Mouse (Mus musculus) midbrain, embryonic 15.5 days (tissue): ENCODE data around the gene Zfx. TPM values are rescaled to one million over a fixed set of nuclear protein-coding genes. Genes with fewer than 3 reads are reported as not detected.
A peak's percentile ranks its signal among the peaks of the same experiment; 100 is the strongest.

Experiments
- ATAC-seq: fragments of 200-750 bp; cut with Nextera tagmentation; replicated peaks from 2 replicates; pipeline ENCODE4 v1.8.0; 2017; ENCODE audit warnings: moderate TSS enrichment
- H3K27ac ChIP-seq: fragments of 300-500 bp; sonication (generic); 2 replicates; pipeline ENCODE4 v1.5.1; 2015; ENCODE audit warnings: mild to moderate bottlenecking, inconsistent platforms
- H3K27me3 ChIP-seq: fragments of 300-500 bp; sonication (generic); replicated peaks from 2 replicates; pipeline ENCODE4 v1.6.1; 2015; ENCODE audit warnings: inconsistent platforms
- H3K36me3 ChIP-seq: fragments of 300-500 bp; sonication (generic); replicated peaks from 2 replicates; pipeline ENCODE4 v1.6.1; 2015; ENCODE audit warnings: inconsistent platforms
- H3K4me1 ChIP-seq: fragments of 300-500 bp; sonication (generic); 2 replicates; pipeline ENCODE4 v1.6.1; 2015; ENCODE audit warnings: inconsistent platforms
- H3K4me2 ChIP-seq: fragments of 300-500 bp; sonication (generic); 2 replicates; pipeline ENCODE4 v1.6.1; 2015; ENCODE audit warnings: inconsistent platforms, mild to moderate bottlenecking, moderate library complexity
- H3K4me3 ChIP-seq: fragments of 300-500 bp; sonication (generic); 2 replicates; pipeline ENCODE4 v1.5.1; 2015; ENCODE audit warnings: mild to moderate bottlenecking, inconsistent platforms
- H3K9ac ChIP-seq: fragments of 300-500 bp; sonication (generic); 2 replicates; pipeline ENCODE4 v1.6.1; 2015; ENCODE audit warnings: mild to moderate bottlenecking, inconsistent platforms
- H3K9me3 ChIP-seq: fragments of 300-500 bp; sonication (generic); 2 replicates; pipeline ENCODE4 v1.6.1; 2016; ENCODE audit warnings: inconsistent platforms
- WGBS: fragments of 180-500 bp; shearing (Covaris S2); methylation state at CpG from one replicate; pipeline ENCODE4 v1.1.7; 2015; ENCODE audit warnings: mixed read lengths; 5-methylcytosine and 5-hydroxymethylcytosine counted together
- polyA plus RNA-seq: library from polyadenylated mRNA; unstranded; fragments of >200 nt; fragmentation: Nextera tagmentation; extraction: Ambion mirVana; gene quantifications from 2 replicates; pipeline ENCODE4 v1.2.1, GENCODE M21; 2015

Gene Zfx
- polyA plus RNA-seq, 1 experiment from 2014 or later: 26.5 TPM

- Histone ChIP-seq H3K9me3 (no peaks in the 10 kb centered on the region), H3K27me3 (peaks cover 38% of the 10 kb centered on the region), H3K27ac (peak overlapping the region; percentile 99), H3K4me1 (peaks cover 8% of the 10 kb centered on the region), H3K9ac (peak overlapping the region; percentile 79), H3K4me2 (peak overlapping the region; percentile 65), H3K4me3 (peak overlapping the region; percentile 59), H3K36me3 (no peaks in the 10 kb centered on the region)
- ATAC-seq: peak; percentile 77; the same call in 1 of the 2 replicates
- 12% methylated on average over 48 of the region's 53 CpGs for WGBS
Measured at GRCm38 (mm10) chrX:94122709-94123058, 818 bp downstream of the Zfx start.

- Histone ChIP-seq H3K27ac (peak overlapping the region; percentile 99), H3K36me3 (no peaks in the 10 kb centered on the region), H3K4me2 (peak overlapping the region; percentile 65), H3K27me3 (peaks cover 36% of the 10 kb centered on the region), H3K4me3 (peak overlapping the region; percentile 59), H3K9ac (peak overlapping the region; percentile 79), H3K4me1 (peaks cover 8% of the 10 kb centered on the region), H3K9me3 (no peaks in the 10 kb centered on the region)
- peak; percentile 92 for ATAC-seq
- 20% methylated on average over 53 of the region's 65 CpGs for WGBS
Measured at GRCm38 (mm10) chrX:94121866-94122708, 1.4 kb downstream of the Zfx start.

- ATAC-seq: no peak
- H3K9ac ChIP-seq: peak overlapping the region; percentile 79
- H3K36me3 ChIP-seq: no peaks in the 10 kb centered on the region
- H3K4me1 ChIP-seq: peaks cover 8% of the 10 kb centered on the region
- 21% methylated on average over 24 of the region's 24 CpGs for WGBS
- H3K4me3 ChIP-seq: peak overlapping the region; percentile 59
- H3K27ac ChIP-seq: peak overlapping the region; percentile 99
- H3K4me2 ChIP-seq: peak overlapping the region; percentile 65
- H3K27me3 ChIP-seq: peaks cover 35% of the 10 kb centered on the region
- H3K9me3 ChIP-seq: no peaks in the 10 kb centered on the region
Measured at GRCm38 (mm10) chrX:94121161-94121856, 2.2 kb downstream of the Zfx start.

GRCm38 (mm10) chrX:94118350-94118749 is 5.2 kb downstream of the Zfx start:
- no peak for ATAC-seq
- H3K9ac ChIP-seq: no peak overlapping the region
- no peak overlapping the region for H3K4me3 ChIP-seq
- no peaks in the 10 kb centered on the region for H3K36me3 ChIP-seq
- H3K27me3 ChIP-seq: peaks cover 28% of the 10 kb centered on the region
- H3K4me2 ChIP-seq: no peak overlapping the region
- H3K4me1 ChIP-seq: peaks cover 8% of the 10 kb centered on the region
- no peak overlapping the region for H3K27ac ChIP-seq
- no peaks in the 10 kb centered on the region for H3K9me3 ChIP-seq

- WGBS: 89% methylated on average over 6 of the region's 6 CpGs
Measured at GRCm38 (mm10) chrX:94115882-94116281, 7.6 kb downstream of the Zfx start.

GRCm38 (mm10) chrX:94105964-94106363 is 17.5 kb downstream of the Zfx start:
- ATAC-seq: no peak
- Histone ChIP-seq H3K9ac (no peak overlapping the region), H3K4me2 (no peak overlapping the region), H3K4me1 (no peaks in the 10 kb centered on the region), H3K36me3 (no peaks in the 10 kb centered on the region), H3K27me3 (peaks cover 20% of the 10 kb centered on the region), H3K9me3 (no peaks in the 10 kb centered on the region), H3K4me3 (no peak overlapping the region), H3K27ac (no peak overlapping the region)
- WGBS: 48% methylated on average over 2 of the region's 2 CpGs

More at GRCm38 (mm10) chrX:94115882-94116281, 7.6 kb downstream of the Zfx start:
- Histone ChIP-seq H3K4me1 (peaks cover 6% of the 10 kb centered on the region), H3K36me3 (no peaks in the 10 kb centered on the region), H3K27ac (no peak overlapping the region), H3K4me3 (no peak overlapping the region), H3K27me3 (peaks cover 21% of the 10 kb centered on the region), H3K9ac (no peak overlapping the region), H3K4me2 (no peak overlapping the region), H3K9me3 (no peaks in the 10 kb centered on the region)
- no peak for ATAC-seq

- Histone ChIP-seq H3K27ac (no peak overlapping the region), H3K36me3 (0 out of 2 replicates have a peak, but pooled peaks cover 4% of the 10 kb centered on the region), H3K9ac (no peak overlapping the region), H3K27me3 (peaks cover 17% of the 10 kb centered on the region), H3K4me3 (no peak overlapping the region), H3K4me1 (no peaks in the 10 kb centered on the region), H3K9me3 (no peaks in the 10 kb centered on the region), H3K4me2 (no peak overlapping the region)
- ATAC-seq: no peak
Measured at GRCm38 (mm10) chrX:94102938-94103337, 20.6 kb downstream of the Zfx start.

GRCm38 (mm10) chrX:94100561-94100960 is 22.9 kb downstream of the Zfx start:
- 83% methylated on average over 1 of the region's 1 CpGs for WGBS
- Histone ChIP-seq H3K4me1 (no peaks in the 10 kb centered on the region), H3K36me3 (0 out of 2 replicates have a peak, but pooled peaks cover 5% of the 10 kb centered on the region), H3K27ac (no peak overlapping the region), H3K4me2 (no peak overlapping the region), H3K9me3 (no peaks in the 10 kb centered on the region), H3K9ac (no peak overlapping the region), H3K27me3 (peaks cover 14% of the 10 kb centered on the region), H3K4me3 (no peak overlapping the region)
- no peak for ATAC-seq

GRCm38 (mm10) chrX:94091001-94091400 is 32.5 kb downstream of the Zfx start:
- no peaks in the 10 kb centered on the region for H3K36me3 ChIP-seq
- no peaks in the 10 kb centered on the region for H3K9me3 ChIP-seq
- no peak overlapping the region for H3K27ac ChIP-seq
- H3K4me3 ChIP-seq: no peak overlapping the region
- H3K4me1 ChIP-seq: no peaks in the 10 kb centered on the region
- no peak overlapping the region for H3K9ac ChIP-seq
- ATAC-seq: no peak
- peaks cover 16% of the 10 kb centered on the region for H3K27me3 ChIP-seq
- 94% methylated on average over 2 of the region's 2 CpGs for whole genome bisulfite sequencing
- no peak overlapping the region for H3K4me2 ChIP-seq

GRCm38 (mm10) chrX:94061246-94061645 is 62.3 kb downstream of the Zfx start:
- ATAC-seq: no peak
- Histone ChIP-seq H3K9ac (no peak overlapping the region), H3K27ac (no peak overlapping the region), H3K27me3 (peaks cover 11% of the 10 kb centered on the region; the same call in 1 of the 2 replicates), H3K36me3 (no peaks in the 10 kb centered on the region), H3K4me2 (no peak overlapping the region), H3K4me1 (no peaks in the 10 kb centered on the region), H3K4me3 (no peak overlapping the region), H3K9me3 (no peaks in the 10 kb centered on the region)
- whole genome bisulfite sequencing: 48% methylated on average over 6 of the region's 6 CpGs

GRCm38 (mm10) chrX:94060751-94061150 is 62.8 kb downstream of the Zfx start:
- H3K27ac ChIP-seq: no peak overlapping the region
- no peak overlapping the region for H3K4me2 ChIP-seq
- no peaks in the 10 kb centered on the region for H3K36me3 ChIP-seq
- no peaks in the 10 kb centered on the region for H3K9me3 ChIP-seq
- no peaks in the 10 kb centered on the region for H3K4me1 ChIP-seq
- H3K27me3 ChIP-seq: peaks cover 11% of the 10 kb centered on the region; the same call in 1 of the 2 replicates
- H3K9ac ChIP-seq: no peak overlapping the region
- 75% methylated on average over 8 of the region's 8 CpGs for WGBS
- no peak for ATAC-seq
- H3K4me3 ChIP-seq: no peak overlapping the region

- WGBS: 33% methylated on average over 6 of the region's 6 CpGs
- H3K27me3 ChIP-seq: 0 out of 2 replicates have a peak, but pooled peaks cover 6% of the 10 kb centered on the region
Measured at GRCm38 (mm10) chrX:94058748-94059147, 64.8 kb downstream of the Zfx start.

More at GRCm38 (mm10) chrX:94058748-94059147, 64.8 kb downstream of the Zfx start:
- no peak overlapping the region for H3K9ac ChIP-seq
- no peaks in the 10 kb centered on the region for H3K9me3 ChIP-seq
- no peaks in the 10 kb centered on the region for H3K36me3 ChIP-seq
- no peak overlapping the region for H3K4me3 ChIP-seq
- no peaks in the 10 kb centered on the region for H3K4me1 ChIP-seq
- no peak for ATAC-seq
- H3K27ac ChIP-seq: no peak overlapping the region
- H3K4me2 ChIP-seq: no peak overlapping the region
